Mouse (Mus musculus) liver, adult 2 months (tissue): ENCODE data around the gene Ddn. TPM values are rescaled to one million over a fixed set of nuclear protein-coding genes. Genes with fewer than 3 reads are reported as not detected.

Experiments
- DNase-seq: peaks from one replicate; pipeline ENCODE4 v3.0.0-alpha.2; 2011; ENCODE audit warnings: low read depth, low spot score; ENCODE audit errors: extremely low read depth
- H3K27ac ChIP-seq: fragments of 200-500 bp; replicated peaks from 2 replicates; pipeline ENCODE4 v1.5.1; 2012; ENCODE audit warnings: low read depth, mild to moderate bottlenecking, control low read depth, inconsistent platforms, low read length; ENCODE audit not compliant: insufficient read depth
- H3K27me3 ChIP-seq: fragments of 200-500 bp; 2 replicates; pipeline ENCODE4 v1.6.1; 2012; ENCODE audit warnings: mild to moderate bottlenecking, moderate library complexity, low read length, inconsistent platforms; ENCODE audit not compliant: control insufficient read depth, insufficient read depth
- H3K36me3 ChIP-seq: fragments of 200-500 bp; 2 replicates; pipeline ENCODE4 v1.6.1; 2012; ENCODE audit warnings: low read length, inconsistent platforms; ENCODE audit not compliant: control insufficient read depth, insufficient read depth
- H3K4me1 ChIP-seq: fragments of 200-500 bp; 2 replicates; pipeline ENCODE4 v1.6.1; 2011; ENCODE audit warnings: low read length; ENCODE audit not compliant: control insufficient read depth, insufficient read depth
- H3K4me3 ChIP-seq: fragments of 200-500 bp; 2 replicates; pipeline ENCODE4 v1.5.1; 2011; ENCODE audit warnings: low read depth, mild to moderate bottlenecking, control low read depth, low read length, moderate library complexity; ENCODE audit not compliant: insufficient read depth
- H3K79me2 ChIP-seq: fragments of 200-500 bp; 2 replicates; pipeline ENCODE4 v1.6.1; 2012; ENCODE audit warnings: inconsistent platforms, mild to moderate bottlenecking, low read length, moderate library complexity; ENCODE audit not compliant: control insufficient read depth, insufficient read depth
- H3K9ac ChIP-seq: fragments of 200-500 bp; 2 replicates; pipeline ENCODE4 v1.6.1; 2012; ENCODE audit warnings: low read depth, mild to moderate bottlenecking, control low read depth, inconsistent platforms, low read length
- CTCF ChIP-seq: fragments of 200-500 bp; IDR thresholded peaks from 2 replicates; pipeline ENCODE4 v1.5.1; 2011; ENCODE audit warnings: low read depth, low read length, control low read depth
- POLR2A ChIP-seq: fragments of 200-500 bp; IDR thresholded peaks from 2 replicates; pipeline ENCODE4 v1.6.1; 2011; ENCODE audit warnings: low read length, control low read depth; ENCODE audit not compliant: insufficient read depth; ENCODE audit errors: extremely low read depth
- WGBS: fragments of 180-500 bp; shearing (Covaris S2); methylation state at CpG from one replicate; pipeline ENCODE4 v1.1.7; 2018; 5-methylcytosine and 5-hydroxymethylcytosine counted together
- polyA plus RNA-seq: library from polyadenylated mRNA; depleted of rRNA; stranded (reverse); fragments of >200 nt; gene quantifications from 2 replicates; pipeline ENCODE4 v1.2.3, GENCODE M21; 2012
- total RNA-seq: library from RNA; depleted of rRNA; stranded (reverse); fragments of >200 nt; gene quantifications from 2 replicates; pipeline ENCODE4 v1.2.3, GENCODE M21; 2014

Ddn gene
- total and polyA plus RNA-seq, 2 experiments = not detected

- TF ChIP-seq CTCF (peak; percentile 39), POLR2A (peak; percentile 47; the same call in 1 of the 2 replicates)
- Histone ChIP-seq H3K9ac (peak within 1 kb of the TSS; percentile 83), H3K79me2 (peaks cover 16% of the 10 kb centered on the region; the same call in 1 of the 2 replicates), H3K27ac (peak within 1 kb of the TSS; percentile 75), H3K27me3 (no peaks in the 10 kb centered on the region), H3K4me1 (no peaks in the 10 kb centered on the region; the same call in 1 of the 2 replicates), H3K4me3 (peak within 1 kb of the TSS; percentile 83), H3K36me3 (peaks cover 14% of the 10 kb centered on the region)
- peak; percentile 82 for DNase-seq
- WGBS = under 1% methylated on average over 61 of the region's 66 CpGs
Measured at GRCm38 (mm10) chr15:98830736-98831683, 21.7 kb upstream of the Ddn start, which contains the start of gene Prkag1. Prkag1 (minus strand) TSS chr15:98831521.

- Histone ChIP-seq H3K4me1 (no peaks in the 10 kb centered on the region; the same call in 1 of the 2 replicates), H3K4me3 (no peak overlapping the region), H3K27me3 (no peaks in the 10 kb centered on the region), H3K36me3 (peaks cover 16% of the 10 kb centered on the region; the same call in 1 of the 2 replicates), H3K79me2 (peaks cover 19% of the 10 kb centered on the region; the same call in 1 of the 2 replicates), H3K9ac (no peak overlapping the region), H3K27ac (no peak overlapping the region)
- TF ChIP-seq CTCF = no peak
- no peak for TF ChIP-seq POLR2A
- no peak for DNase-seq
- WGBS = 90% methylated on average over 7 of the region's 7 CpGs
Measured at GRCm38 (mm10) chr15:98827611-98828011, 18.3 kb upstream of the Ddn start.

GRCm38 (mm10) chr15:98823434-98823833 lies 14.1 kb upstream of the Ddn start:
- Histone ChIP-seq H3K4me1 (no peaks in the 10 kb centered on the region), H3K79me2 (peaks cover 7% of the 10 kb centered on the region; the same call in 1 of the 2 replicates), H3K4me3 (no peak overlapping the region), H3K27ac (no peak overlapping the region), H3K36me3 (peaks cover 28% of the 10 kb centered on the region), H3K9ac (no peak overlapping the region), H3K27me3 (no peaks in the 10 kb centered on the region)
- no peak for TF ChIP-seq POLR2A
- peak; percentile 32 for TF ChIP-seq CTCF
- DNase-seq = no peak
- 83% methylated on average over 3 of the region's 3 CpGs for WGBS

GRCm38 (mm10) chr15:98822147-98822546 lies 12.9 kb upstream of the Ddn start:
- WGBS = 92% methylated on average over 5 of the region's 5 CpGs
- Histone ChIP-seq H3K9ac (no peak overlapping the region), H3K4me1 (no peaks in the 10 kb centered on the region), H3K27ac (no peak overlapping the region), H3K36me3 (peaks cover 28% of the 10 kb centered on the region), H3K79me2 (peaks cover 3% of the 10 kb centered on the region; the same call in 1 of the 2 replicates), H3K4me3 (no peak overlapping the region), H3K27me3 (no peaks in the 10 kb centered on the region)
- DNase-seq = no peak
- TF ChIP-seq POLR2A = no peak
- TF ChIP-seq CTCF = no peak

- Histone ChIP-seq H3K4me1 (no peaks in the 10 kb centered on the region), H3K79me2 (0 out of 2 replicates have a peak, but pooled peaks cover 3% of the 10 kb centered on the region), H3K27me3 (no peaks in the 10 kb centered on the region), H3K9ac (no peak overlapping the region), H3K36me3 (peaks cover 29% of the 10 kb centered on the region), H3K27ac (no peak overlapping the region), H3K4me3 (no peak overlapping the region)
- DNase-seq = no peak
- TF ChIP-seq CTCF = peak; percentile 69
- no peak for TF ChIP-seq POLR2A
- whole genome bisulfite sequencing = 73% methylated on average over 10 of the region's 10 CpGs
Measured at GRCm38 (mm10) chr15:98821403-98821802, 12.1 kb upstream of the Ddn start.

GRCm38 (mm10) chr15:98820937-98821336 lies 11.6 kb upstream of the Ddn start:
- Histone ChIP-seq H3K27ac (no peak overlapping the region), H3K79me2 (0 out of 2 replicates have a peak, but pooled peaks cover 3% of the 10 kb centered on the region), H3K4me3 (no peak overlapping the region), H3K27me3 (no peaks in the 10 kb centered on the region), H3K4me1 (no peaks in the 10 kb centered on the region), H3K9ac (no peak overlapping the region), H3K36me3 (peaks cover 32% of the 10 kb centered on the region)
- TF ChIP-seq CTCF = no peak
- no peak for TF ChIP-seq POLR2A
- no peak for DNase-seq
- 92% methylated on average over 4 of the region's 4 CpGs for WGBS
